Mouse (Mus musculus) midbrain, embryonic 12.5 days (tissue): ENCODE data around the gene Fer. TPM values are rescaled to one million over a fixed set of nuclear protein-coding genes. Genes with fewer than 3 reads are reported as not detected.

Experiments used
- ATAC-seq: fragments of 200-750 bp; cut with Nextera tagmentation; 2 replicates; pipeline ENCODE4 v1.8.0; 2017; ENCODE audit warnings: low read depth, moderate TSS enrichment, moderate library complexity; ENCODE audit not compliant: low FRiP score
- H3K27ac ChIP-seq: fragments of 300-500 bp; sonication (generic); replicated peaks from 2 replicates; pipeline ENCODE4 v1.5.1; 2016; ENCODE audit warnings: mild to moderate bottlenecking
- H3K27me3 ChIP-seq: fragments of 300-500 bp; sonication (generic); 2 replicates; pipeline ENCODE4 v1.6.1; 2016; ENCODE audit warnings: mild to moderate bottlenecking
- H3K36me3 ChIP-seq: fragments of 300-500 bp; sonication (generic); 2 replicates; pipeline ENCODE4 v1.6.1; 2016
- H3K4me1 ChIP-seq: fragments of 300-500 bp; sonication (generic); 2 replicates; pipeline ENCODE4 v1.6.1; 2016
- H3K4me2 ChIP-seq: fragments of 300-500 bp; sonication (generic); replicated peaks from 2 replicates; pipeline ENCODE4 v1.6.1; 2016; ENCODE audit warnings: mild to moderate bottlenecking, moderate library complexity
- H3K4me3 ChIP-seq: fragments of 300-500 bp; sonication (generic); 2 replicates; pipeline ENCODE4 v1.5.1; 2016; ENCODE audit warnings: mild to moderate bottlenecking
- H3K9ac ChIP-seq: fragments of 300-500 bp; sonication (generic); replicated peaks from 2 replicates; pipeline ENCODE4 v1.6.1; 2016; ENCODE audit warnings: mild to moderate bottlenecking, moderate library complexity
- H3K9me3 ChIP-seq: fragments of 300-500 bp; sonication (generic); 2 replicates; pipeline ENCODE4 v1.6.1; 2016; ENCODE audit warnings: mild to moderate bottlenecking
- whole genome bisulfite sequencing: fragments of 180-500 bp; shearing (Covaris S2); methylation state at CpG from one replicate; pipeline ENCODE4 v1.1.7; 2016; 5-methylcytosine and 5-hydroxymethylcytosine counted together
- polyA plus RNA-seq: library from polyadenylated mRNA; unstranded; fragments of >200 nt; fragmentation: Nextera tagmentation; extraction: Ambion mirVana; gene quantifications from 2 replicates; pipeline ENCODE4 v1.2.1, GENCODE M21; 2016

Gene Fer
- polyA plus RNA-seq, 1 experiment from 2014 or later, result 29.4 TPM

GRCm38 (mm10) chr17:63878889-63879288 is 16.0 kb downstream of the Fer start:
- Histone ChIP-seq H3K9me3 (no peaks in the 10 kb centered on the region), H3K27me3 (no peaks in the 10 kb centered on the region), H3K27ac (no peak overlapping the region), H3K36me3 (no peaks in the 10 kb centered on the region), H3K4me2 (no peak overlapping the region), H3K4me3 (no peak overlapping the region), H3K9ac (no peak overlapping the region), H3K4me1 (no peaks in the 10 kb centered on the region; the same call in 1 of the 2 replicates)
- 74% methylated on average over 4 of the region's 4 CpGs for WGBS
- no peak for ATAC-seq

GRCm38 (mm10) chr17:63880009-63880408 is 17.1 kb downstream of the Fer start:
- Histone ChIP-seq H3K9ac (no peak overlapping the region), H3K9me3 (no peaks in the 10 kb centered on the region), H3K27ac (no peak overlapping the region), H3K4me2 (no peak overlapping the region), H3K36me3 (no peaks in the 10 kb centered on the region), H3K4me1 (no peaks in the 10 kb centered on the region; the same call in 1 of the 2 replicates), H3K27me3 (no peaks in the 10 kb centered on the region), H3K4me3 (no peak overlapping the region)
- 84% methylated on average over 4 of the region's 4 CpGs for WGBS
- ATAC-seq, result no peak

GRCm38 (mm10) chr17:63886988-63887387 is 24.1 kb downstream of the Fer start:
- H3K27ac ChIP-seq, result no peak overlapping the region
- no peaks in the 10 kb centered on the region for H3K4me1 ChIP-seq
- H3K4me3 ChIP-seq, result no peak overlapping the region
- WGBS, result 91% methylated on average over 2 of the region's 2 CpGs
- no peak overlapping the region for H3K9ac ChIP-seq
- no peak for ATAC-seq
- H3K27me3 ChIP-seq, result no peaks in the 10 kb centered on the region
- H3K9me3 ChIP-seq, result no peaks in the 10 kb centered on the region
- H3K4me2 ChIP-seq, result no peak overlapping the region
- no peaks in the 10 kb centered on the region for H3K36me3 ChIP-seq

- Histone ChIP-seq H3K27ac (no peak overlapping the region), H3K4me2 (no peak overlapping the region), H3K9me3 (no peaks in the 10 kb centered on the region), H3K4me3 (no peak overlapping the region), H3K27me3 (no peaks in the 10 kb centered on the region), H3K36me3 (no peaks in the 10 kb centered on the region), H3K4me1 (no peaks in the 10 kb centered on the region), H3K9ac (no peak overlapping the region)
- ATAC-seq, result no peak
Observed at GRCm38 (mm10) chr17:63890611-63891010, 27.7 kb downstream of the Fer start.

- Histone ChIP-seq H3K4me2 (no peak overlapping the region), H3K9me3 (no peaks in the 10 kb centered on the region), H3K36me3 (0 out of 2 replicates have a peak, but pooled peaks cover 12% of the 10 kb centered on the region), H3K4me3 (no peak overlapping the region), H3K27ac (no peak overlapping the region), H3K4me1 (no peaks in the 10 kb centered on the region), H3K9ac (no peak overlapping the region), H3K27me3 (no peaks in the 10 kb centered on the region)
- no peak for ATAC-seq
- WGBS, result 91% methylated on average over 3 of the region's 3 CpGs
Observed at GRCm38 (mm10) chr17:63895829-63896228, 33.0 kb downstream of the Fer start.

GRCm38 (mm10) chr17:63897050-63897449 is 34.2 kb downstream of the Fer start:
- H3K4me2 ChIP-seq, result no peak overlapping the region
- no peaks in the 10 kb centered on the region for H3K27me3 ChIP-seq
- no peaks in the 10 kb centered on the region for H3K9me3 ChIP-seq
- H3K4me1 ChIP-seq, result no peaks in the 10 kb centered on the region
- WGBS, result 82% methylated on average over 7 of the region's 7 CpGs
- no peak overlapping the region for H3K4me3 ChIP-seq
- no peak overlapping the region for H3K27ac ChIP-seq
- 0 out of 2 replicates have a peak, but pooled peaks cover 12% of the 10 kb centered on the region for H3K36me3 ChIP-seq
- H3K9ac ChIP-seq, result no peak overlapping the region
- ATAC-seq, result no peak

- Histone ChIP-seq H3K9ac (no peak overlapping the region), H3K4me1 (no peaks in the 10 kb centered on the region), H3K4me2 (no peak overlapping the region), H3K4me3 (no peak overlapping the region), H3K27me3 (no peaks in the 10 kb centered on the region), H3K9me3 (peaks cover 6% of the 10 kb centered on the region; the same call in 1 of the 2 replicates), H3K27ac (no peak overlapping the region), H3K36me3 (no peaks in the 10 kb centered on the region)
- WGBS, result 97% methylated on average over 4 of the region's 4 CpGs
- no peak for ATAC-seq
Observed at GRCm38 (mm10) chr17:63909297-63909696, 46.4 kb downstream of the Fer start.

- Histone ChIP-seq H3K9me3 (no peaks in the 10 kb centered on the region), H3K4me3 (no peak overlapping the region), H3K4me1 (no peaks in the 10 kb centered on the region), H3K27ac (no peak overlapping the region), H3K9ac (no peak overlapping the region), H3K27me3 (no peaks in the 10 kb centered on the region), H3K4me2 (no peak overlapping the region), H3K36me3 (no peaks in the 10 kb centered on the region)
- ATAC-seq, result no peak
- WGBS, result 82% methylated on average over 6 of the region's 6 CpGs
Observed at GRCm38 (mm10) chr17:63921601-63922203, 58.8 kb downstream of the Fer start.

- H3K4me3 ChIP-seq, result no peak overlapping the region
- H3K36me3 ChIP-seq, result no peaks in the 10 kb centered on the region
- no peaks in the 10 kb centered on the region for H3K4me1 ChIP-seq
- 77% methylated on average over 3 of the region's 3 CpGs for WGBS
- no peaks in the 10 kb centered on the region for H3K27me3 ChIP-seq
- H3K9ac ChIP-seq, result no peak overlapping the region
- no peak overlapping the region for H3K4me2 ChIP-seq
- no peaks in the 10 kb centered on the region for H3K9me3 ChIP-seq
- no peak overlapping the region for H3K27ac ChIP-seq
- no peak for ATAC-seq
Observed at GRCm38 (mm10) chr17:63925581-63925980, 62.7 kb downstream of the Fer start.

- no peaks in the 10 kb centered on the region for H3K9me3 ChIP-seq
- no peak for ATAC-seq
- H3K27ac ChIP-seq, result no peak overlapping the region
- H3K4me2 ChIP-seq, result no peak overlapping the region
- no peak overlapping the region for H3K9ac ChIP-seq
- H3K27me3 ChIP-seq, result no peaks in the 10 kb centered on the region
- no peak overlapping the region for H3K4me3 ChIP-seq
- H3K4me1 ChIP-seq, result 0 out of 2 replicates have a peak, but pooled peaks cover 4% of the 10 kb centered on the region
- 80% methylated on average over 4 of the region's 4 CpGs for WGBS
- H3K36me3 ChIP-seq, result peaks cover 10% of the 10 kb centered on the region; the same call in 1 of the 2 replicates
Observed at GRCm38 (mm10) chr17:63930634-63931033, 67.8 kb downstream of the Fer start.

GRCm38 (mm10) chr17:63931556-63931955 is 68.7 kb downstream of the Fer start:
- no peak overlapping the region for H3K4me3 ChIP-seq
- no peak for ATAC-seq
- no peaks in the 10 kb centered on the region for H3K9me3 ChIP-seq
- H3K4me2 ChIP-seq, result no peak overlapping the region
- 77% methylated on average over 1 of the region's 1 CpGs for WGBS
- H3K27ac ChIP-seq, result no peak overlapping the region
- H3K4me1 ChIP-seq, result 0 out of 2 replicates have a peak, but pooled peaks cover 4% of the 10 kb centered on the region
- no peaks in the 10 kb centered on the region for H3K27me3 ChIP-seq
- H3K9ac ChIP-seq, result no peak overlapping the region
- peaks cover 10% of the 10 kb centered on the region; the same call in 1 of the 2 replicates for H3K36me3 ChIP-seq

- ATAC-seq, result no peak
Observed at GRCm38 (mm10) chr17:63935408-63935807, 72.5 kb downstream of the Fer start.

GRCm38 (mm10) chr17:63937886-63938285 is 75.0 kb downstream of the Fer start:
- ATAC-seq, result peak; percentile 54; the same call in 1 of the 2 replicates

More at GRCm38 (mm10) chr17:63935408-63935807, 72.5 kb downstream of the Fer start:
- Histone ChIP-seq H3K27ac (no peak overlapping the region), H3K4me1 (0 out of 2 replicates have a peak, but pooled peaks cover 4% of the 10 kb centered on the region), H3K4me2 (no peak overlapping the region), H3K36me3 (peaks cover 10% of the 10 kb centered on the region; the same call in 1 of the 2 replicates), H3K27me3 (no peaks in the 10 kb centered on the region), H3K4me3 (no peak overlapping the region), H3K9me3 (no peaks in the 10 kb centered on the region), H3K9ac (no peak overlapping the region)
- 98% methylated on average over 2 of the region's 2 CpGs for WGBS

More at GRCm38 (mm10) chr17:63937886-63938285, 75.0 kb downstream of the Fer start:
- Histone ChIP-seq H3K4me1 (no peaks in the 10 kb centered on the region), H3K27ac (no peak overlapping the region), H3K27me3 (no peaks in the 10 kb centered on the region), H3K4me2 (no peak overlapping the region), H3K4me3 (no peak overlapping the region), H3K9ac (no peak overlapping the region), H3K36me3 (peaks cover 10% of the 10 kb centered on the region; the same call in 1 of the 2 replicates), H3K9me3 (no peaks in the 10 kb centered on the region)
- WGBS, result 59% methylated on average over 18 of the region's 18 CpGs
